Mouse (Mus musculus) retina, embryonic 14.5 days (tissue): ENCODE measurements around the gene Gm13287.
"Not testable (repeated sequence)": the region's sequence is repeated elsewhere in the genome, so short reads cannot be mapped to it uniquely, and the experiment has no call there.

Experiments
- DNase-seq: peaks from one replicate; pipeline ENCODE4 v3.0.0-alpha.2; 2015; ENCODE audit warnings: low spot score

Gene Gm13287

GRCm38 (mm10) chr4:88797097-88797496 is 6.0 kb upstream of the Gm13287 start, which contains the start of gene Gm13279:
TSS of gene Gm13279 (plus strand) at chr4:88797397.
- not testable (repeated sequence) for DNase-seq

GRCm38 (mm10) chr4:88799365-88799764 is 3.7 kb upstream of the Gm13287 start, which contains the start of gene Gm13285:
TSS of gene Gm13285 (plus strand) at chr4:88799665.
- not testable (repeated sequence) for DNase-seq

GRCm38 (mm10) chr4:88805231-88805630 is 2.2 kb downstream of the Gm13287 start, which contains the start of gene Gm13288:
TSS of gene Gm13288 (plus strand) at chr4:88805531.
- not testable (repeated sequence) for DNase-seq

GRCm38 (mm10) chr4:88805761-88806160 is 2.7 kb downstream of the Gm13287 start:
- DNase-seq, result not testable (repeated sequence)

- no peak for DNase-seq
Measured at GRCm38 (mm10) chr4:88815928-88816327, 12.9 kb downstream of the Gm13287 start, which contains the start of gene Ifna7. TSS of gene Ifna7 (plus strand) at chr4:88816228.

GRCm38 (mm10) chr4:88819659-88820058 is 16.6 kb downstream of the Gm13287 start, which contains the start of gene Ifna11:
TSS of gene Ifna11 (plus strand) at chr4:88819959.
- no peak for DNase-seq

- DNase-seq, result peak; percentile 48
Measured at GRCm38 (mm10) chr4:88822995-88823394, 19.9 kb downstream of the Gm13287 start.

- not testable (repeated sequence) for DNase-seq
Measured at GRCm38 (mm10) chr4:88827116-88827515, 24.1 kb downstream of the Gm13287 start, which contains the start of gene Ifna6. TSS of gene Ifna6 (plus strand) at chr4:88827416.

GRCm38 (mm10) chr4:88830523-88830922 is 27.5 kb downstream of the Gm13287 start:
- peak; percentile 42 for DNase-seq

- DNase-seq, result not testable (repeated sequence)
Measured at GRCm38 (mm10) chr4:88835225-88835624, 32.2 kb downstream of the Gm13287 start, which contains the start of gene Ifna5. TSS of gene Ifna5 (plus strand) at chr4:88835525.

- peak; percentile 60 for DNase-seq
Measured at GRCm38 (mm10) chr4:88838828-88839227, 35.8 kb downstream of the Gm13287 start.

GRCm38 (mm10) chr4:88840058-88840457 is 37.0 kb downstream of the Gm13287 start:
- no peak for DNase-seq

- DNase-seq, result no peak
Measured at GRCm38 (mm10) chr4:88841438-88841911, 38.4 kb downstream of the Gm13287 start, which contains the start of gene Ifna4. TSS of gene Ifna4 (plus strand) at chr4:88841861.

GRCm38 (mm10) chr4:88845334-88845733 is 42.3 kb downstream of the Gm13287 start:
- DNase-seq, result no peak

GRCm38 (mm10) chr4:88849698-88850097 is 46.6 kb downstream of the Gm13287 start, which contains the start of gene Ifna1:
TSS of gene Ifna1 (plus strand) at chr4:88850087.
- DNase-seq, result no peak

- DNase-seq, result no peak
Measured at GRCm38 (mm10) chr4:88851026-88851763, 48.1 kb downstream of the Gm13287 start.
